Mouse (Mus musculus): ENCODE measurements at regions not wholly inside any gene's neighbourhood (a gene's known extent, or its start where the extent isn't known, plus 50 kb on each side); places are given as distances from the start of the nearest gene placed in this dataset.
"Not testable (repeated sequence)": the region's sequence is repeated elsewhere in the genome, so short reads cannot be mapped to it uniquely, and the experiment has no call there.

GRCm38 (mm10) chr1:161614091-161614490 lies 119.6 kb downstream of the Tnfsf18 start:
- not testable (repeated sequence) for H3K9ac ChIP-seq; H3K4me3 ChIP-seq (replicated peaks); ATAC-seq (ENCODE audit: insufficient number of reproducible peaks, low FRiP score, low TSS enrichment, low read depth); H3K27ac ChIP-seq (replicated peaks); H3K27me3 ChIP-seq; H3K36me3 ChIP-seq; H3K9me3 ChIP-seq (replicated peaks); H3K4me1 ChIP-seq; H3K4me2 ChIP-seq (replicated peaks)
- 89% methylated on average over 7 of the region's 7 CpGs for WGBS

GRCm38 (mm10) chr1:161613658-161614057 lies 119.2 kb downstream of the Tnfsf18 start:
- H3K9me3 ChIP-seq (replicated peaks); H3K36me3 ChIP-seq; H3K4me2 ChIP-seq (replicated peaks); H3K9ac ChIP-seq; ATAC-seq (ENCODE audit: insufficient number of reproducible peaks, low FRiP score, low TSS enrichment, low read depth); H3K27ac ChIP-seq (replicated peaks); H3K27me3 ChIP-seq; H3K4me1 ChIP-seq; H3K4me3 ChIP-seq (replicated peaks): not testable (repeated sequence)
- 92% methylated on average over 10 of the region's 10 CpGs for WGBS

GRCm38 (mm10) chr1:161607446-161607845 lies 113.0 kb downstream of the Tnfsf18 start:
- no peaks in the 10 kb centered on the region for H3K36me3 ChIP-seq
- H3K9me3 ChIP-seq (replicated peaks): no peaks in the 10 kb centered on the region
- H3K4me2 ChIP-seq (replicated peaks): no peak overlapping the region
- no peak overlapping the region for H3K27ac ChIP-seq (replicated peaks)
- ATAC-seq (ENCODE audit: insufficient number of reproducible peaks, low FRiP score, low TSS enrichment, low read depth): no peak
- no peak overlapping the region for H3K9ac ChIP-seq
- no peaks in the 10 kb centered on the region for H3K27me3 ChIP-seq
- 54% methylated on average over 4 of the region's 4 CpGs for WGBS
- H3K4me1 ChIP-seq: no peaks in the 10 kb centered on the region
- H3K4me3 ChIP-seq (replicated peaks): no peak overlapping the region

DNA sequence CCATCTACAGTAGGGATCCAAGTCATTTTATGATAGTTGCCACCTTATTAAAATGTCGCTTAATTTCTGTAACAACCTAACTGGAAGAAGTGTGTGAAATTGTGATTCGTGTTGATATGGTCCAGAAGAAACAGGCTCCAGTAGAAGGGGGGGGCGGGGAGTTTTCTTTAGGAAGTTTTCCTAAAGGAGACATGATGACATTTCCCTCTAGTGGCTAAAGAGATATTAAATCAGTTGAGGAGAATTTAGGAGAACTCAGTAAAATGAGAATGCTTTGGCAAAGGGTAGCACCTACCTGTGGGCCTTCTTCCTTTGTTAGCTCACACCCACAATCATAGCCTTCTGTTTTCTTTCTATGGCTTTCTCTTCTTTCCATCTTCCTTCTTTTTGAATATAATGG lies 107.7 kb downstream of the Tnfsf18 start:
- Histone ChIP-seq H3K4me1 (no peaks in the 10 kb centered on the region), H3K4me3 (replicated peaks) (no peak overlapping the region), H3K4me2 (replicated peaks) (no peak overlapping the region), H3K9me3 (replicated peaks) (no peaks in the 10 kb centered on the region), H3K27ac (replicated peaks) (no peak overlapping the region), H3K36me3 (no peaks in the 10 kb centered on the region), H3K27me3 (no peaks in the 10 kb centered on the region), H3K9ac (no peak overlapping the region)
- 73% methylated on average over 3 of the region's 3 CpGs for WGBS
- no peak for ATAC-seq (ENCODE audit: insufficient number of reproducible peaks, low FRiP score, low TSS enrichment, low read depth)

- no peaks in the 10 kb centered on the region for H3K36me3 ChIP-seq
- no peak overlapping the region for H3K4me3 ChIP-seq (replicated peaks)
- H3K4me1 ChIP-seq: no peaks in the 10 kb centered on the region
- no peak overlapping the region for H3K4me2 ChIP-seq (replicated peaks)
- no peaks in the 10 kb centered on the region for H3K27me3 ChIP-seq
- H3K9me3 ChIP-seq (replicated peaks): no peaks in the 10 kb centered on the region
- H3K9ac ChIP-seq: no peak overlapping the region
- no peak overlapping the region for H3K27ac ChIP-seq (replicated peaks)
- no peak for ATAC-seq (ENCODE audit: insufficient number of reproducible peaks, low FRiP score, low TSS enrichment, low read depth)
- WGBS: 88% methylated on average over 2 of the region's 2 CpGs
Observed at GRCm38 (mm10) chr1:161601167-161601566, 106.7 kb downstream of the Tnfsf18 start.

DNA sequence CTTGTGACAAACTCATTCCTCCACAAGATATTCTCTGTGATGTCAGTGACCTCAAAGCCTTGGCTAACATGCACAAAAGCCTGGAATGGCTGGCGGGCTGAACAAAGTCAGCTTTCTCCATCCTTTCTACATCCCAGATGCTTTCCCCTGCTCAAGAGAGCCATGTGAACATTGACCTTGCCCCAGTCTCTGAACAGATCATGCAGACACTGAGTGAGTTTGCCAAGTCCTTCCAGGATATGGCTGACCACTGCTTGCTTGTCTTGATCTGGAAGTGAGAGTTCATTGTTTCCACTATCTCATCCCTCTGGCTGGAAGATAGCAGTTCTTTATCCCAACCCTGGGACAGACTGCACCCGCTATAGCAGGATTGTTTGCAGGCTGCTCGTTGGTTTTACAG lies 103.7 kb downstream of the Tnfsf18 start:
- H3K4me3 ChIP-seq (replicated peaks): no peak overlapping the region
- H3K4me2 ChIP-seq (replicated peaks): no peak overlapping the region
- H3K27me3 ChIP-seq: no peaks in the 10 kb centered on the region
- no peak overlapping the region for H3K9ac ChIP-seq
- H3K4me1 ChIP-seq: no peaks in the 10 kb centered on the region
- no peak for ATAC-seq (ENCODE audit: insufficient number of reproducible peaks, low FRiP score, low TSS enrichment, low read depth)
- no peaks in the 10 kb centered on the region for H3K36me3 ChIP-seq
- H3K27ac ChIP-seq (replicated peaks): no peak overlapping the region
- no peaks in the 10 kb centered on the region for H3K9me3 ChIP-seq (replicated peaks)
- 85% methylated on average over 3 of the region's 3 CpGs for WGBS

DNA sequence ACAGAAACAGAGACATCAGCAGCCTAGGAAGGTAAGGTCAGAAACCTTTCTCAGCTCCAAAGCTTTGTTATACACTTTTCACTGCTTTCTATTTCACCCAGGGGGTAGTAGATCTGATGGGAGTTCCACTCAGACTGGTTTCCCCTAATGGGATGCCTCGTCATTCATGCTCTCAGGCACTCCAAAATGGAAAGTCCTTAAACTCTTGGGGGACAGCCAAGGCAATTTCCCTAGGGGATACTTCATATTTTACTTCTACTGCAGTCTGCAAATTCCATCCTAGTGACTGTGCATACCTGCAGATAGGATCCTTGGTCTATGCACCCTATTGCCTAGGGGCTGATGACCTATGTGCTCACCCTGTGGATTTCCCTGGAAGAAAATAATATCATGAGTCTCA lies 82.1 kb downstream of the Tnfsf18 start:
- Histone ChIP-seq H3K4me2 (replicated peaks) (no peak overlapping the region), H3K36me3 (no peaks in the 10 kb centered on the region), H3K27ac (replicated peaks) (no peak overlapping the region), H3K27me3 (no peaks in the 10 kb centered on the region), H3K9ac (no peak overlapping the region), H3K9me3 (replicated peaks) (no peaks in the 10 kb centered on the region), H3K4me3 (replicated peaks) (no peak overlapping the region), H3K4me1 (no peaks in the 10 kb centered on the region)
- no peak for ATAC-seq (ENCODE audit: insufficient number of reproducible peaks, low FRiP score, low TSS enrichment, low read depth)
- WGBS: 45% methylated on average over 1 of the region's 1 CpGs

DNA sequence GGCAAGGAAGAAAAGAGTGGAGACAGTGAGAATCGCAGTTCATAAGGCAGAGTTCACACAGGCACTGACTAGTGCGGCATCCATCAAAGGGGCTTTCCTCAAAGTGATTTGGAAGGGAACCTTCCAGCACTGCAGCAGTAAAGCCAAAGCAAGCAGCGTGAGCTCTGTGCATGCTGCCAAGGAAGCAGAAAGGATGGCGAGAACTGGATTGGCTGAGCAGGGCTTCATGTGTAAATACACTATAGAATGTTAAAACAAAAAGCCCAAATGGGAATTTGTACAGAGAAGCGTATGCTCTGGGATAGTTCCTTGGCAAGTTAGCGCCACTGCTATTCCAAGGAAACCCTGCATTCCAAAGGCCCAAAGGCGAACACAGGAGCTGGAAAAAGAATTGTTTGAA lies 81.5 kb downstream of the Tnfsf18 start:
- ATAC-seq (ENCODE audit: insufficient number of reproducible peaks, low FRiP score, low TSS enrichment, low read depth): no peak
- H3K9me3 ChIP-seq (replicated peaks): no peaks in the 10 kb centered on the region
- no peaks in the 10 kb centered on the region for H3K4me1 ChIP-seq
- no peaks in the 10 kb centered on the region for H3K27me3 ChIP-seq
- H3K27ac ChIP-seq (replicated peaks): no peak overlapping the region
- no peak overlapping the region for H3K4me2 ChIP-seq (replicated peaks)
- no peak overlapping the region for H3K9ac ChIP-seq
- H3K4me3 ChIP-seq (replicated peaks): no peak overlapping the region
- no peaks in the 10 kb centered on the region for H3K36me3 ChIP-seq
- WGBS: 49% methylated on average over 7 of the region's 7 CpGs

DNA sequence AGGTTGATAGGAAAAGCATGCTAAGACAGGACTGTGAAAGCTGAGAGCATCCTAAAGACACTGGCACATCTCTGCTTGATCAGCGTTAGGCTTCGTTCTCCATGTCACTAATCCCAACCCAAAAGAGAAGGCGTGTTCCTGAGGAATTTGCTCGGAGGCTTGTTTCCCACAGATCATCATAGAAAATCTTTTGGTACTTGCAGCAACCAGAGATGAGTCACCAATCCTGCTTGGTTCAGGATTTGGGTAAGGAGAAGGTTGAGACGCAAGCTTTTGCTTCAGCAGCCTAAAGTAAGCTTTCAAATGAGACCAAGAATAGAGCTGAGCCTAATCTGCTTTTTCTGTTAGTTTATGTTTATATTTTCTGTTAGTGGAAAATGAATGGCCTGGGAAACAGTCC lies 80.7 kb downstream of the Tnfsf18 start:
- Histone ChIP-seq H3K9me3 (replicated peaks) (no peaks in the 10 kb centered on the region), H3K36me3 (no peaks in the 10 kb centered on the region), H3K4me2 (replicated peaks) (no peak overlapping the region), H3K27me3 (no peaks in the 10 kb centered on the region), H3K27ac (replicated peaks) (no peak overlapping the region), H3K9ac (no peak overlapping the region), H3K4me1 (no peaks in the 10 kb centered on the region), H3K4me3 (replicated peaks) (no peak overlapping the region)
- ATAC-seq (ENCODE audit: insufficient number of reproducible peaks, low FRiP score, low TSS enrichment, low read depth): no peak
- WGBS: 57% methylated on average over 5 of the region's 5 CpGs

GRCm38 (mm10) chr1:161570762-161571161 lies 76.3 kb downstream of the Tnfsf18 start:
- H3K4me1 ChIP-seq: no peaks in the 10 kb centered on the region
- no peaks in the 10 kb centered on the region for H3K36me3 ChIP-seq
- 66% methylated on average over 3 of the region's 3 CpGs for WGBS
- H3K4me2 ChIP-seq (replicated peaks): no peak overlapping the region
- H3K9me3 ChIP-seq (replicated peaks): no peaks in the 10 kb centered on the region
- H3K27ac ChIP-seq (replicated peaks): no peak overlapping the region
- no peak for ATAC-seq (ENCODE audit: insufficient number of reproducible peaks, low FRiP score, low TSS enrichment, low read depth)
- no peak overlapping the region for H3K9ac ChIP-seq
- H3K27me3 ChIP-seq: no peaks in the 10 kb centered on the region
- no peak overlapping the region for H3K4me3 ChIP-seq (replicated peaks)

GRCm38 (mm10) chr1:161567826-161568225 lies 73.4 kb downstream of the Tnfsf18 start:
- Histone ChIP-seq H3K9me3 (replicated peaks) (no peaks in the 10 kb centered on the region), H3K4me1 (no peaks in the 10 kb centered on the region), H3K27me3 (no peaks in the 10 kb centered on the region), H3K4me2 (replicated peaks) (no peak overlapping the region), H3K36me3 (no peaks in the 10 kb centered on the region), H3K27ac (replicated peaks) (no peak overlapping the region), H3K4me3 (replicated peaks) (no peak overlapping the region), H3K9ac (no peak overlapping the region)
- no peak for ATAC-seq (ENCODE audit: insufficient number of reproducible peaks, low FRiP score, low TSS enrichment, low read depth)

DNA sequence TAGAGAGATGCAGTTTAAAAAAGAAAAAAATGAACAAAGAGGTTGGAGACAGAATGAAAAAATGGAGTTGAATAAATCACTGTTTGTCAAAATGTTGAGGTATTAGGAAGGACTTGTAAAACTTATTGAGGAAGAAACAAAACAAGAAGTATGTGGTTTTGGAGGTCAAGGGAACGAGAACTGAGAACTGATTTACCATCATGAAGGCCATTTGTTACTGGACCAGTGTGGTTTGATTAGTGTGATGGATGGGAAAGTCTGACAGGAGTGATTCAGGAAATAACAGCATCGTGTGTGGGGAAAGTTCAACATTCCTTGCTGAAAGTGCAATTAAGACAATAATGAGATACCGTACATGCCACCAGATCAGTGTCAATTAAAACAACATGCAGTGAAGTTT lies 65.9 kb downstream of the Tnfsf18 start:
- no peak overlapping the region for H3K9ac ChIP-seq
- no peak overlapping the region for H3K27ac ChIP-seq (replicated peaks)
- H3K9me3 ChIP-seq (replicated peaks): no peaks in the 10 kb centered on the region
- ATAC-seq (ENCODE audit: insufficient number of reproducible peaks, low FRiP score, low TSS enrichment, low read depth): no peak
- 0 out of 2 replicates have a peak, but pooled peaks cover 2% of the 10 kb centered on the region for H3K4me1 ChIP-seq
- H3K36me3 ChIP-seq: no peaks in the 10 kb centered on the region
- no peak overlapping the region for H3K4me3 ChIP-seq (replicated peaks)
- no peak overlapping the region for H3K4me2 ChIP-seq (replicated peaks)
- no peaks in the 10 kb centered on the region for H3K27me3 ChIP-seq
- WGBS: 51% methylated on average over 3 of the region's 3 CpGs
